15 mouse cellular contexts compared by ENCODE assay signal in genomic region chr3:101293571-101294135, GRCm38 (mm10). TPM values are rescaled to one million over a fixed set of nuclear protein-coding genes. Genes with fewer than 3 reads are reported as not detected.
DNase-seq lines count a peak whose midpoint lies in the region; ATAC-seq and TF ChIP-seq lines count a peak whose summit lies in the region.
"Had no signal": no experiment of that assay in that cellular context is flagged by ENCODE, and none has a peak within 500 bp of the region (broad histone marks: within the 10 kb centered on the region; RNA-seq: fewer than 3 reads in every experiment).

No protein-coding gene starts in this region.

- H3K36me3 ChIP-seq in heart, adult 2 months (ENCODE audit: control insufficient read depth, insufficient read depth, low read length): no peaks in the 10 kb centered on the region
- H3K36me3 ChIP-seq in lung, postnatal 0 days (ENCODE audit: insufficient read depth, low read length): no peaks in the 10 kb centered on the region
- no peaks in the 10 kb centered on the region for H3K36me3 ChIP-seq in stomach, postnatal 0 days (ENCODE audit: control insufficient read depth, insufficient read depth, low read length)
- H3K36me3 ChIP-seq: embryonic facial prominence, embryonic 12.5 days; forebrain, embryonic 15.5 days; liver, embryonic 12.5 days had no signal

- no peaks in the 10 kb centered on the region for H3K79me2 ChIP-seq in heart, adult 2 months (replicated peaks; ENCODE audit: control insufficient read depth, insufficient read depth, low read length)

- H3K4me1 ChIP-seq in heart, adult 2 months (ENCODE audit: control insufficient read depth, insufficient read depth, low read length): peaks cover 7% of the 10 kb centered on the region
- no peaks in the 10 kb centered on the region for H3K4me1 ChIP-seq in lung, postnatal 0 days (ENCODE audit: insufficient read depth, low read depth, low read length)
- H3K4me1 ChIP-seq in stomach, postnatal 0 days (replicated peaks; ENCODE audit: control insufficient read depth, insufficient read depth): no peaks in the 10 kb centered on the region
- H3K4me1 ChIP-seq: embryonic facial prominence, embryonic 12.5 days; liver, embryonic 12.5 days had no signal

- TF ChIP-seq CTCF in heart, adult 2 months (IDR thresholded peaks at IDR 0.05): no peak
- TF ChIP-seq CTCF in lung, postnatal 0 days (IDR thresholded peaks at IDR 0.05): no peak
- TF ChIP-seq CTCF in stomach, postnatal 0 days (IDR thresholded peaks at IDR 0.05; ENCODE audit: low read depth): no peak

- TF ChIP-seq EP300 in heart, adult 2 months (IDR thresholded peaks at IDR 0.05; ENCODE audit: insufficient read depth, low read depth, low read length): no peak
- no peak for TF ChIP-seq EP300 in lung, postnatal 0 days (IDR thresholded peaks at IDR 0.05)
- no peak for TF ChIP-seq EP300 in stomach, postnatal 0 days (optimal IDR thresholded peaks at IDR 0.05)

- intact Hi-C loops in heart, adult 2 months (cut with DNase I): loop anchor here (2.0 to 5.0 kb wide), 2 partner anchors 163 to 181 kb away; partner anchors contain the start of gene Ptgfrn
- intact Hi-C loops in heart, postnatal 10 days (cut with DNase I): no loop called here

- H3K9me3 ChIP-seq in lung, postnatal 0 days (ENCODE audit: low read length): no peaks in the 10 kb centered on the region
- no peaks in the 10 kb centered on the region for H3K9me3 ChIP-seq in stomach, postnatal 0 days (ENCODE audit: control insufficient read depth, low read length)
- H3K9me3 ChIP-seq: embryonic facial prominence, embryonic 12.5 days; forebrain, embryonic 15.5 days; liver, embryonic 12.5 days had no signal

- no peaks in the 10 kb centered on the region for H3K27me3 ChIP-seq in heart, adult 2 months (ENCODE audit: control insufficient read depth, insufficient read depth, low read length)
- no peaks in the 10 kb centered on the region for H3K27me3 ChIP-seq in lung, postnatal 0 days (replicated peaks; ENCODE audit: insufficient read depth, low read length)
- H3K27me3 ChIP-seq in stomach, postnatal 0 days (ENCODE audit: control insufficient read depth, insufficient read depth, low read length): no peaks in the 10 kb centered on the region
- H3K27me3 ChIP-seq: embryonic facial prominence, embryonic 12.5 days; forebrain, embryonic 15.5 days had no signal

- TF ChIP-seq POLR2A in heart, adult 2 months (IDR thresholded peaks at IDR 0.05; ENCODE audit: insufficient read depth, low read depth, low read length): no peak

- H3K9ac ChIP-seq in heart, adult 2 months (ENCODE audit: low read depth, low read length): no peak overlapping the region
- no peak overlapping the region for H3K9ac ChIP-seq in lung, postnatal 0 days (replicated peaks; ENCODE audit: low read depth)
- H3K9ac ChIP-seq in stomach, postnatal 0 days (ENCODE audit: low read length): no peak overlapping the region
- H3K9ac ChIP-seq: embryonic facial prominence, embryonic 12.5 days; forebrain, embryonic 15.5 days; liver, embryonic 12.5 days had no signal

- WGBS in heart, adult 2 months: 80% methylated on average over 8 of the region's 8 CpGs
- WGBS in lung, postnatal 0 days: 56% methylated on average over 8 of the region's 8 CpGs
- 57% methylated on average over 8 of the region's 8 CpGs for WGBS in stomach, postnatal 0 days

- H3K4me2 ChIP-seq in lung, postnatal 0 days (replicated peaks; ENCODE audit: low read depth, low read length): no peak overlapping the region
- H3K4me2 ChIP-seq in stomach, postnatal 0 days (replicated peaks; ENCODE audit: low read depth): no peak overlapping the region
- H3K4me2 ChIP-seq: embryonic facial prominence, embryonic 12.5 days; forebrain, embryonic 15.5 days; liver, embryonic 12.5 days had no signal

- H3K4me3 ChIP-seq in heart, adult 2 months: no peak overlapping the region
- H3K4me3 ChIP-seq in lung, postnatal 0 days (ENCODE audit: low read depth, low read length): no peak overlapping the region
- no peak overlapping the region for H3K4me3 ChIP-seq in stomach, postnatal 0 days (ENCODE audit: low read depth, low read length)
- H3K4me3 ChIP-seq: embryonic facial prominence, embryonic 12.5 days; forebrain, embryonic 15.5 days; left cerebral cortex, adult 2 months; liver, embryonic 12.5 days had no signal

- peak; percentile 47 for ATAC-seq in lung, postnatal 0 days
- ATAC-seq in cerebellum, adult (ENCODE audit: insufficient number of reproducible peaks, low FRiP score, low TSS enrichment): no peak
- no peak for ATAC-seq in stomach, postnatal 0 days (ENCODE audit: low FRiP score, low TSS enrichment)
- ATAC-seq: liver, embryonic 12.5 days had no signal

- DNase-seq in heart, adult 2 months: peak; percentile 55 to 60
- DNase-seq in heart, postnatal 10 days: no peak
- DNase-seq in 3T3-L1 (ENCODE audit: low read depth, low spot score): peak; percentile 29
- peak; percentile 30 for DNase-seq in adipocyte (ENCODE audit: low spot score)
- DNase-seq in lung, postnatal 0 days (ENCODE audit: low spot score): peak; percentile 78
- no peak for DNase-seq in stomach, postnatal 0 days (ENCODE audit: low spot score)
- DNase-seq: cerebellum, adult 8-10 months; kidney, postnatal 25 days; thymus, adult 18-20 months had no signal

- H3K27ac ChIP-seq in heart, adult 2 months: peak overlapping the region; percentile 26
- H3K27ac ChIP-seq in lung, postnatal 0 days (ENCODE audit: low read length): no peak overlapping the region
- no peak overlapping the region for H3K27ac ChIP-seq in stomach, postnatal 0 days (replicated peaks)
- H3K27ac ChIP-seq: embryonic facial prominence, embryonic 12.5 days; forebrain, embryonic 15.5 days; hindbrain, postnatal 0 days; left cerebral cortex, adult 2 months; liver, embryonic 12.5 days had no signal

RNA-seq across cellular contexts. Expression of gene Cd2, which starts 5.9 kb away (rescaled TPM):
- 1 to 10 TPM in 1 of 2 experiments, under 1 TPM in 1; 0.84 to 1.1 TPM for total RNA-seq in heart, adult 2 months (2021)
- polyA plus RNA-seq in heart, adult 2 months (2012; rRNA removed): 0.76 and 1.7 TPM in 2 replicates
- 1 to 10 TPM; 1.3 to 1.4 TPM for total RNA-seq in heart, postnatal 10 days (2021)
- polyA plus RNA-seq in lung, postnatal 0 days (2015; fragmentation: Nextera tagmentation; extraction: Ambion mirVana): 1.2 and 2.2 TPM in 2 replicates
- polyA plus RNA-seq in stomach, postnatal 0 days (2015; fragmentation: Nextera tagmentation; extraction: Ambion mirVana): 0.17 TPM in 1 of 2 replicates, not detected in the other
- total RNA-seq: hindbrain, postnatal 0 days; left cerebral cortex, adult 2 months had no signal
- polyA plus RNA-seq: embryonic facial prominence, embryonic 12.5 days; hindbrain, postnatal 0 days; liver, embryonic 12.5 days had no signal

Comparison
In these comparisons a context has a peak if more than half of its experiments do, and no peak if none do; other contexts are left out.
1. DNase-seq: peak in heart, adult 2 months (2 of 2), 3T3-L1 (single experiment), adipocyte (single experiment) and lung, postnatal 0 days (single experiment); none in heart, postnatal 10 days (0 of 2) and stomach, postnatal 0 days (single experiment).